Mouse (Mus musculus): Measurements from ENCODE around the gene Prom2. TPM values are rescaled to one million over a fixed set of nuclear protein-coding genes. Genes with fewer than 3 reads are reported as not detected.

Gene Prom2
- polyA plus RNA-seq, 1 experiment from 2014 or later, result 0.65 TPM

GRCm38 (mm10) chr2:127521172-127522005 is 19.9 kb downstream of the Prom2 start:
- Histone ChIP-seq H3K4me3 (replicated peaks) (peak overlapping the region; percentile 32), H3K9me3 (no peaks in the 10 kb centered on the region), H3K4me2 (replicated peaks) (peak overlapping the region; percentile 60), H3K27me3 (replicated peaks) (no peaks in the 10 kb centered on the region), H3K27ac (no peak overlapping the region), H3K4me1 (replicated peaks) (peaks cover 16% of the 10 kb centered on the region), H3K36me3 (no peaks in the 10 kb centered on the region), H3K9ac (peak overlapping the region; percentile 37)
- 2% methylated on average over 18 of the region's 18 CpGs for whole genome bisulfite sequencing
- peak; percentile 73 for ATAC-seq

- Histone ChIP-seq H3K9me3 (no peaks in the 10 kb centered on the region), H3K27me3 (replicated peaks) (no peaks in the 10 kb centered on the region), H3K36me3 (no peaks in the 10 kb centered on the region), H3K4me2 (replicated peaks) (peak overlapping the region; percentile 60), H3K4me1 (replicated peaks) (peaks cover 16% of the 10 kb centered on the region), H3K9ac (no peak overlapping the region), H3K27ac (no peak overlapping the region), H3K4me3 (replicated peaks) (no peak overlapping the region)
- ATAC-seq, result no peak
These were observed 21.1 kb downstream of the Prom2 start for GRCm38 (mm10) chr2:127520123-127520522.

- Histone ChIP-seq H3K4me1 (replicated peaks) (peaks cover 16% of the 10 kb centered on the region), H3K36me3 (no peaks in the 10 kb centered on the region), H3K9ac (no peak overlapping the region), H3K9me3 (no peaks in the 10 kb centered on the region), H3K27me3 (replicated peaks) (no peaks in the 10 kb centered on the region), H3K27ac (no peak overlapping the region), H3K4me3 (replicated peaks) (no peak overlapping the region), H3K4me2 (replicated peaks) (no peak overlapping the region)
- ATAC-seq, result no peak
- 74% methylated on average over 5 of the region's 5 CpGs for WGBS
These were observed 22.0 kb downstream of the Prom2 start for GRCm38 (mm10) chr2:127519308-127519707.

GRCm38 (mm10) chr2:127518831-127519230 is 22.4 kb downstream of the Prom2 start:
- WGBS, result 56% methylated on average over 3 of the region's 3 CpGs
- H3K4me1 ChIP-seq (replicated peaks), result peaks cover 16% of the 10 kb centered on the region
- H3K4me2 ChIP-seq (replicated peaks), result no peak overlapping the region
- no peak overlapping the region for H3K9ac ChIP-seq
- no peaks in the 10 kb centered on the region for H3K9me3 ChIP-seq
- H3K36me3 ChIP-seq, result no peaks in the 10 kb centered on the region
- no peak overlapping the region for H3K27ac ChIP-seq
- H3K27me3 ChIP-seq (replicated peaks), result no peaks in the 10 kb centered on the region
- ATAC-seq, result no peak
- H3K4me3 ChIP-seq (replicated peaks), result no peak overlapping the region

GRCm38 (mm10) chr2:127518273-127518672 is 23.0 kb downstream of the Prom2 start:
- peaks cover 16% of the 10 kb centered on the region for H3K4me1 ChIP-seq (replicated peaks)
- H3K27ac ChIP-seq, result no peak overlapping the region
- H3K27me3 ChIP-seq (replicated peaks), result no peaks in the 10 kb centered on the region
- H3K36me3 ChIP-seq, result no peaks in the 10 kb centered on the region
- no peak overlapping the region for H3K4me3 ChIP-seq (replicated peaks)
- 26% methylated on average over 3 of the region's 3 CpGs for WGBS
- no peak overlapping the region for H3K4me2 ChIP-seq (replicated peaks)
- no peak for ATAC-seq
- H3K9ac ChIP-seq, result no peak overlapping the region
- H3K9me3 ChIP-seq, result no peaks in the 10 kb centered on the region

- no peaks in the 10 kb centered on the region for H3K36me3 ChIP-seq
- ATAC-seq, result no peak
- no peak overlapping the region for H3K27ac ChIP-seq
- no peak overlapping the region for H3K4me3 ChIP-seq (replicated peaks)
- H3K9ac ChIP-seq, result no peak overlapping the region
- peaks cover 14% of the 10 kb centered on the region for H3K4me1 ChIP-seq (replicated peaks)
- H3K27me3 ChIP-seq (replicated peaks), result no peaks in the 10 kb centered on the region
- 79% methylated on average over 8 of the region's 8 CpGs for WGBS
- H3K4me2 ChIP-seq (replicated peaks), result no peak overlapping the region
- no peaks in the 10 kb centered on the region for H3K9me3 ChIP-seq
These were observed 24.2 kb downstream of the Prom2 start for GRCm38 (mm10) chr2:127517081-127517480.

GRCm38 (mm10) chr2:127514380-127515124 is 26.7 kb downstream of the Prom2 start:
- no peaks in the 10 kb centered on the region for H3K36me3 ChIP-seq
- H3K4me3 ChIP-seq (replicated peaks), result no peak overlapping the region
- ATAC-seq, result no peak
- no peak overlapping the region for H3K4me2 ChIP-seq (replicated peaks)
- no peak overlapping the region for H3K27ac ChIP-seq
- no peaks in the 10 kb centered on the region for H3K4me1 ChIP-seq (replicated peaks)
- H3K9ac ChIP-seq, result no peak overlapping the region
- no peaks in the 10 kb centered on the region for H3K9me3 ChIP-seq
- H3K27me3 ChIP-seq (replicated peaks), result no peaks in the 10 kb centered on the region
- WGBS, result 73% methylated on average over 9 of the region's 9 CpGs

- H3K27ac ChIP-seq, result no peak overlapping the region
- H3K27me3 ChIP-seq (replicated peaks), result no peaks in the 10 kb centered on the region
- H3K36me3 ChIP-seq, result no peaks in the 10 kb centered on the region
- no peak overlapping the region for H3K4me2 ChIP-seq (replicated peaks)
- 50% methylated on average over 3 of the region's 3 CpGs for WGBS
- H3K4me3 ChIP-seq (replicated peaks), result no peak overlapping the region
- H3K9ac ChIP-seq, result no peak overlapping the region
- H3K4me1 ChIP-seq (replicated peaks), result no peaks in the 10 kb centered on the region
- H3K9me3 ChIP-seq, result no peaks in the 10 kb centered on the region
- ATAC-seq, result no peak
These were observed 28.0 kb downstream of the Prom2 start for GRCm38 (mm10) chr2:127513244-127513643.

- Histone ChIP-seq H3K27ac (no peak overlapping the region), H3K4me2 (replicated peaks) (no peak overlapping the region), H3K27me3 (replicated peaks) (no peaks in the 10 kb centered on the region), H3K4me3 (replicated peaks) (no peak overlapping the region), H3K36me3 (no peaks in the 10 kb centered on the region), H3K9me3 (no peaks in the 10 kb centered on the region), H3K4me1 (replicated peaks) (no peaks in the 10 kb centered on the region; the same call in 1 of the 2 replicates), H3K9ac (no peak overlapping the region)
- ATAC-seq, result no peak
- WGBS, result 39% methylated on average over 4 of the region's 4 CpGs
These were observed 29.8 kb downstream of the Prom2 start for GRCm38 (mm10) chr2:127511426-127511825.

- no peak overlapping the region for H3K27ac ChIP-seq
- no peak overlapping the region for H3K9ac ChIP-seq
- WGBS, result 50% methylated on average over 7 of the region's 7 CpGs
- no peaks in the 10 kb centered on the region for H3K36me3 ChIP-seq
- H3K4me3 ChIP-seq (replicated peaks), result no peak overlapping the region
- no peaks in the 10 kb centered on the region for H3K9me3 ChIP-seq
- no peaks in the 10 kb centered on the region for H3K27me3 ChIP-seq (replicated peaks)
- 0 out of 2 replicates have a peak, but pooled peaks have one; percentile 32 for ATAC-seq
- no peak overlapping the region for H3K4me2 ChIP-seq (replicated peaks)
- H3K4me1 ChIP-seq (replicated peaks), result no peaks in the 10 kb centered on the region; the same call in 1 of the 2 replicates
These were observed 33.2 kb downstream of the Prom2 start for GRCm38 (mm10) chr2:127507967-127508660.

- Histone ChIP-seq H3K9me3 (no peaks in the 10 kb centered on the region), H3K4me1 (replicated peaks) (no peaks in the 10 kb centered on the region; the same call in 1 of the 2 replicates), H3K27ac (no peak overlapping the region), H3K4me2 (replicated peaks) (no peak overlapping the region), H3K27me3 (replicated peaks) (no peaks in the 10 kb centered on the region), H3K9ac (no peak overlapping the region), H3K36me3 (no peaks in the 10 kb centered on the region), H3K4me3 (replicated peaks) (no peak overlapping the region)
- 33% methylated on average over 7 of the region's 7 CpGs for WGBS
- peak; percentile 77 for ATAC-seq
These were observed 34.0 kb downstream of the Prom2 start for GRCm38 (mm10) chr2:127507077-127507774.
